Mouse (Mus musculus) lung, embryonic 16.5 days (tissue): ENCODE measurements at regions not wholly inside any gene's neighbourhood (a gene's known extent, or its start where the extent isn't known, plus 50 kb on each side); places are given as distances from the start of the nearest gene placed in this dataset.

Experiments
- ATAC-seq: fragments of 200-750 bp; cut with Nextera tagmentation; 2 replicates; pipeline ENCODE4 v1.8.0; 2017; ENCODE audit warnings: low read depth, mild to moderate bottlenecking, moderate library complexity
- H3K27ac ChIP-seq: fragments of 300-500 bp; sonication (generic); 2 replicates; pipeline ENCODE4 v1.5.1; 2014; ENCODE audit warnings: mild to moderate bottlenecking, control low read depth, low read length
- H3K27me3 ChIP-seq: fragments of 300-500 bp; sonication (generic); 2 replicates; pipeline ENCODE4 v1.6.1; 2014; ENCODE audit warnings: low read depth, low read length, mixed read lengths; ENCODE audit not compliant: control insufficient read depth, insufficient read depth
- H3K36me3 ChIP-seq: fragments of 300-500 bp; sonication (generic); 2 replicates; pipeline ENCODE4 v1.6.1; 2014; ENCODE audit warnings: low read length; ENCODE audit not compliant: control insufficient read depth, insufficient read depth
- H3K4me1 ChIP-seq: fragments of 300-500 bp; sonication (generic); replicated peaks from 2 replicates; pipeline ENCODE4 v1.6.1; 2014; ENCODE audit warnings: low read length, mixed read lengths; ENCODE audit not compliant: control insufficient read depth, insufficient read depth
- H3K4me2 ChIP-seq: fragments of 300-500 bp; sonication (generic); 2 replicates; pipeline ENCODE4 v1.6.1; 2014; ENCODE audit warnings: low read depth, low read length, control low read depth
- H3K4me3 ChIP-seq: fragments of 300-500 bp; sonication (generic); 2 replicates; pipeline ENCODE4 v1.5.1; 2014; ENCODE audit warnings: mild to moderate bottlenecking, low read length, control low read depth
- H3K9ac ChIP-seq: fragments of 300-500 bp; sonication (generic); 2 replicates; pipeline ENCODE4 v1.6.1; 2014; ENCODE audit warnings: low read length, control low read depth
- H3K9me3 ChIP-seq: fragments of 300-500 bp; sonication (generic); 2 replicates; pipeline ENCODE4 v1.6.1; 2016; ENCODE audit warnings: low read length; ENCODE audit not compliant: control insufficient read depth
- WGBS: fragments of 180-500 bp; shearing (Covaris S2); extraction: QIAGEN DNeasy Blood & Tissue Kit; methylation state at CpG from one replicate; pipeline ENCODE4 v1.1.7; 2014; 5-methylcytosine and 5-hydroxymethylcytosine counted together

DNA sequence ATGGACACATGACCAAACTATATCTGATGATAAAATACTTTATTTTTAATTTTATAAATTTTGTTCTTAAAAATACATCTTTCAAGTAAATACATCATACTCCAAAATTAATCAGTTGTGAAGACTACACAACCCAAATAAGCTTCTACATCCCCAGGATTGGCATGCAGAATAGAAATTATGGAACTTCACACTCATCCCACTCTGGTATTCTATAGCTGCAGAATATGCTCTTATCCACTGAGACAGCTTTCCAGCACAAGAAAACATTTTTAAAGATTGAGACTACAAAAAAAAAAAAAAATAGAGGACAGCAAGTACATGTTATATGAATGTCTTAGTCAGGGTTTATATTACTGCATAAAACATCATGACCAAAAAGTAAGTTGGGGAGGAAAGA, 94.4 kb downstream of the Gm11232 start:
- H3K9me3 ChIP-seq, result no peaks in the 10 kb centered on the region
- no peak overlapping the region for H3K27ac ChIP-seq
- no peak for ATAC-seq
- no peaks in the 10 kb centered on the region for H3K36me3 ChIP-seq
- H3K4me2 ChIP-seq, result no peak overlapping the region
- H3K9ac ChIP-seq, result no peak overlapping the region
- H3K27me3 ChIP-seq, result no peaks in the 10 kb centered on the region
- H3K4me3 ChIP-seq, result no peak overlapping the region
- no peaks in the 10 kb centered on the region for H3K4me1 ChIP-seq

DNA sequence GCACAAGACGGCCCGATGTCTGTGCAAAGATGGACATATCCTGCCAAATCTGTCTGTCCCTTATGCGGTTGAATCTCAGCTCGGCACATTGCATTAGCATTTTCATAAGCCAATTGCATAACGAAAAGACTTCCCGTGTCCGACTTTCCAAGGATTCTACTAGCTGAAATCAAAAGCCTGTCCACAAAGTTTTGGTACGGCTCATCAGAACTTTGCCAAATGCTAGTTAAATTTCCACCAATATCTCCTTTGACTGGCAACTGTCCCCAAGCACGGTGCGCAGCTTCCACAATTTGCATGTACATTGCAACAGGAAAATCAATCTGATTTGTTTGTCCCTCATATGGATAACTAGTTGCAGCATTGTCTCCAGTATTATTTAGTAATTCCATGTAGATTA, 117.2 kb downstream of the Gm11232 start:
- 91% methylated on average over 10 of the region's 10 CpGs for WGBS
- H3K4me1 ChIP-seq, result no peaks in the 10 kb centered on the region
- no peak overlapping the region for H3K27ac ChIP-seq
- ATAC-seq, result no peak
- H3K4me3 ChIP-seq, result no peak overlapping the region
- no peak overlapping the region for H3K4me2 ChIP-seq
- H3K27me3 ChIP-seq, result no peaks in the 10 kb centered on the region
- H3K36me3 ChIP-seq, result no peaks in the 10 kb centered on the region
- no peaks in the 10 kb centered on the region for H3K9me3 ChIP-seq
- no peak overlapping the region for H3K9ac ChIP-seq

DNA sequence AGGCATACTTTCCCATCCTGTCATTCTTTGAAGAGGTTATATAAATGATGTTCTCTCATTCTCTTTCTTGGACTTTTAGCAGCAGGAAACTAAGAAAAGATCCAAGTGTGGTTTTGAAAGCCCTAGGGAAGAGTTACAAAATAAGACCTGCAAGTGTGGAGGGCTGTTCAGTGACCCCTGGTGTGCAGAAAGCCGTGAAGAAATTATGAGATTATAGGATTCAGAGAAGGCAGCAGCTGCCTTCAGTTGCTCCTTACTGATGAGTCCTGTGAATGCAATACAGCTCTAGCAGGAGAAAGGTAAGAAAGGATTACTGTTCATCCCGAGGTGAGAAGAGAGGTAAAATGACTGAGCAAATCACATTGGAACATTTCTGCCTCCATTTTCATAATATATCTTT, 130.7 kb downstream of the Gm11232 start:
- H3K4me3 ChIP-seq, result no peak overlapping the region
- H3K4me2 ChIP-seq, result no peak overlapping the region
- H3K9me3 ChIP-seq, result no peaks in the 10 kb centered on the region
- no peak for ATAC-seq
- H3K4me1 ChIP-seq, result no peaks in the 10 kb centered on the region
- H3K36me3 ChIP-seq, result no peaks in the 10 kb centered on the region
- H3K27me3 ChIP-seq, result no peaks in the 10 kb centered on the region
- H3K9ac ChIP-seq, result no peak overlapping the region
- WGBS, result 37% methylated on average over 2 of the region's 2 CpGs
- no peak overlapping the region for H3K27ac ChIP-seq

DNA sequence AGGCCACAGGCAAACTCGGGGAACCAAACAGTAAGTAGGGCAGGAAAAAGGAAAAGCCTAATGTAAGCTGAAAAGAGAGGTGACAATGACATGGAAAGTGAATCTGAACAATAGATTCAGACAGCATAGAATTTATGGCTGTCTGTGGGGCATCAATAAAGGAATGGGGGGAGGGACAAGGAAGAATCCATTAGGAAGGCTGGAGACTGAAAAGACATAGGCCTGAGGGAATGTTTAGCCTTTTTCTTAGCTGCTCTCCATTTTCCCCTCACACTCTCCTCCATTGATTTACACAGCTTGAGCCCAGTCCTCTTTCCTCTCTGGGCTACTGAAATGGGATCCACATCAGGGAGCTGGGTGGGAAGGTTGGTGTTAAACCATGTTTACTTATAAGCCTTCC, 131.1 kb downstream of the Gm11232 start:
- H3K9me3 ChIP-seq, result no peaks in the 10 kb centered on the region
- H3K4me3 ChIP-seq, result no peak overlapping the region
- H3K4me1 ChIP-seq, result no peaks in the 10 kb centered on the region
- H3K27ac ChIP-seq, result no peak overlapping the region
- no peaks in the 10 kb centered on the region for H3K27me3 ChIP-seq
- H3K36me3 ChIP-seq, result no peaks in the 10 kb centered on the region
- ATAC-seq, result no peak
- no peak overlapping the region for H3K4me2 ChIP-seq
- 24% methylated on average over 1 of the region's 1 CpGs for WGBS
- no peak overlapping the region for H3K9ac ChIP-seq

DNA sequence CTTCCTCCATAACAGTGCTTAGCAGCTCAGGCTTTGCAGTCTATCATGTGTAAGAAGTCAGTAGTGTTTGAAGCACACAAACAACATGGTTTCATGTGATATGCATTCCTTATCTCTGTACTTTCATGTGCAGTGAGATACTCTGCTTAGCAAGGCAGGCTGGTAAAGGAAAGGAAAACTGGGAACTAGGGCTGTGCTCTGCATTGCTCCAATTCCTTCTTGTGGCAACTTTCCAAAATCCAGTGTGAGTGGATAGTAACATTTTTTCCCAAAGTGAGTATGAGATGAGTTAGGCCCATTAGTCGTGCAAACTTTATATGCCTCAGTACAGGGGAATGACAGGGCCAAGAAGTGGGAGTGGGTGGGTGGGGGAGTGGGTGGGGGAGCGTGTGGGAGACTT, 133.0 kb downstream of the Gm11232 start:
- Histone ChIP-seq H3K27ac (no peak overlapping the region), H3K27me3 (no peaks in the 10 kb centered on the region), H3K36me3 (no peaks in the 10 kb centered on the region), H3K4me1 (no peaks in the 10 kb centered on the region), H3K4me2 (no peak overlapping the region), H3K4me3 (no peak overlapping the region), H3K9ac (no peak overlapping the region), H3K9me3 (no peaks in the 10 kb centered on the region)
- 29% methylated on average over 2 of the region's 2 CpGs for WGBS
- no peak for ATAC-seq

DNA sequence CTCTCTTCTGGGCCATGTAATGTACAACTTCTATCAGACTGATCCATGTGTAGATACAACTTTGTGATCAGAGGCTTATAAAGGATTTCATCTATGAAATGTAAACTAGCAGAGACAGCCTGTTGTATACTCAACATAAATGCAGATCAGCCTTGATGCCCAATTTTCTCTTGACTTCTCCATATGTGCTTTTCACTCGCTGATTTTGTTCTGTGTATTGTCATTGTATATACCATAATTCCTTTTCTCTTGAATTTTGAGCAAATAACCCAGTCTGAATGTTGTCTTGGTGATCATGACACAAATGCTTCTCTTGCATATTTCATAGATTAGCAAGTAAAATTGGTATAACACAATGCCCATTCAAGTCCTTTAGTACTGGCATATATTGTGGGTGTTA, 144.0 kb downstream of the Gm11232 start:
- Histone ChIP-seq H3K4me1 (no peaks in the 10 kb centered on the region), H3K27ac (no peak overlapping the region), H3K27me3 (no peaks in the 10 kb centered on the region), H3K4me2 (no peak overlapping the region), H3K4me3 (no peak overlapping the region), H3K36me3 (no peaks in the 10 kb centered on the region), H3K9ac (no peak overlapping the region), H3K9me3 (no peaks in the 10 kb centered on the region)
- WGBS, result 85% methylated on average over 1 of the region's 1 CpGs
- ATAC-seq, result no peak

DNA sequence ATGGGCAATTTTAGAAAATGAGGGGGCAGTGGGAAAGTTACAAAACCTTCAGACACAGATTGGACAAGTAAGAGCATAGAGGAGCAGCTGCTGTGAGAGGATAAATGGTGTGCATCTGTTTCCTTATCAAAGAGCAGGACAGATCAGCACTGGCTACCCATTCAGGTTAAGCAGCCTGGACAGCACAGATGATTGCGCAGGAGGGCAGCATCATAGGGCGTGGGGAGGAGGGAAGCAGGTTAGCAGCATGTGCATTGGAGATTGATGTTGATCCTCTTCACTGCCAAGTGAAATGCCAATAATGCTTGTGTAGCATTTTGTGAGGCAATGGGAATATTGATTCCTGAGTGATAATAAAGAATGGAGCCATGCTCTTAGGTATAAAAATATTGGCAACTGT, 171.9 kb downstream of the Gm11232 start:
- Histone ChIP-seq H3K9ac (no peak overlapping the region), H3K9me3 (no peaks in the 10 kb centered on the region), H3K4me2 (no peak overlapping the region), H3K36me3 (no peaks in the 10 kb centered on the region), H3K4me1 (no peaks in the 10 kb centered on the region), H3K4me3 (no peak overlapping the region), H3K27ac (no peak overlapping the region), H3K27me3 (no peaks in the 10 kb centered on the region)
- 88% methylated on average over 2 of the region's 2 CpGs for WGBS
- no peak for ATAC-seq

DNA sequence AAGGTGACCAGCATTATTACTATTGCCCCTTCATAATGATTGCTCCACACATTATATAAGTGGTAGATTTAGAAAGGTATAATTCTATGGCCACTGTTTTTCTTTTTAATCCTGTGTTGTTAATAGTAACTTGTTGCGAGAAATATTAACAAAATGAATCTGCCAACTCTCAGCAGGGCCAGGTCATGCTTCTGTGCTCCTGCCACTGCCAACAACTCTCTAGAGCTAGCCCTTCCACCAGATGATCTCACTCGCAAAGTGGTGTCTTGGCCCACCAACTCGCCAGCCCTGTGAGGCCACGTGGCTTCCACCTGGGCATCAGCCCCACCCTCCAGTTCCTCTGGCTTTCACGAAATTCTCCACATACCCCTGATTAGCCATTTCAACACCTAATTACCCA, 197.1 kb downstream of the Gm11232 start:
- H3K36me3 ChIP-seq, result no peaks in the 10 kb centered on the region
- no peaks in the 10 kb centered on the region for H3K27me3 ChIP-seq
- WGBS, result 80% methylated on average over 5 of the region's 5 CpGs
- H3K9me3 ChIP-seq, result no peaks in the 10 kb centered on the region
- ATAC-seq, result no peak
- H3K4me3 ChIP-seq, result no peak overlapping the region
- no peak overlapping the region for H3K9ac ChIP-seq
- no peaks in the 10 kb centered on the region for H3K4me1 ChIP-seq
- H3K4me2 ChIP-seq, result no peak overlapping the region
- no peak overlapping the region for H3K27ac ChIP-seq

DNA sequence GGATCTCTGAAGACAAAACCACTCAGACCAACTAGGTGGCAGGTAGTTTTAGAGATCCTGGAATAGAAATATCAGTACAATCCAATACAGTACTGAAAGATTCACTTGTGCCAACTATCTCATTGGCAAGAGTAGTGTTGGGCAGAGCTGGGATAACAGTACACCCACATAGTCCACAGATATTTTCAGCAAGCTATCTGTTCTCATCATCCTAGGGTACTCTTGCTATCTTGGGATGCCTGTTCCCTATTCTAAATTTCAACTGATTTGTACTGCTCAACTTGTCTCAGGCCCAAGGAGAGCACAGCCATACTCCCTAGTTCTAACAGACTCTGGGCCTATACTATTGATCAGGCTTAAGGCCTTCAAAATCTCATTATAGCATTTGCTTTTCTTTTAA, 218.6 kb downstream of the Gm11232 start:
- H3K36me3 ChIP-seq, result no peaks in the 10 kb centered on the region
- no peak overlapping the region for H3K4me2 ChIP-seq
- no peaks in the 10 kb centered on the region for H3K9me3 ChIP-seq
- no peaks in the 10 kb centered on the region for H3K4me1 ChIP-seq
- H3K4me3 ChIP-seq, result no peak overlapping the region
- ATAC-seq, result no peak
- no peak overlapping the region for H3K9ac ChIP-seq
- H3K27me3 ChIP-seq, result no peaks in the 10 kb centered on the region
- no peak overlapping the region for H3K27ac ChIP-seq

DNA sequence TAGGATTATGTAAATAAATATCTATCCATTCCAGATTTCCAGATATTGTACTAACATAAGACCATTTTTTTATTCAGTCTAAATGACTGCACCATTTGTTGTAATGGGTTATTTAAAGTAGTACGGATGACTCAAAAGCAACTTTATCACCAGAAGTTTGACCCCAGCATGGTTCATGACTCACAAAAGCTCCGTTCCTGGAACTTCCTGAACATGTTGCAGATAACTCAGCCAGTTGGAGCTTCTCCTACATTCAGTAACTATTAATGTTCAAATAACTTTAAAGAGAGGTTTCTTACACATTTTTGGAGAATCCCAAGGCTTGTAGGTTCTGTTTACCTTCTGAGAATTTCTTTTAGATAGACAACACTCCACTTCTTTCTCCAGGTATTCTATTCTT, 219.8 kb downstream of the Gm11232 start:
- no peak overlapping the region for H3K9ac ChIP-seq
- WGBS, result 39% methylated on average over 2 of the region's 2 CpGs
- no peaks in the 10 kb centered on the region for H3K4me1 ChIP-seq

More for the DNA sequence above, 219.8 kb downstream of the Gm11232 start:
- Histone ChIP-seq H3K4me3 (no peak overlapping the region), H3K36me3 (no peaks in the 10 kb centered on the region), H3K9me3 (no peaks in the 10 kb centered on the region), H3K27me3 (no peaks in the 10 kb centered on the region), H3K27ac (no peak overlapping the region), H3K4me2 (no peak overlapping the region)
- ATAC-seq, result no peak
